In the genomic region with DNA sequence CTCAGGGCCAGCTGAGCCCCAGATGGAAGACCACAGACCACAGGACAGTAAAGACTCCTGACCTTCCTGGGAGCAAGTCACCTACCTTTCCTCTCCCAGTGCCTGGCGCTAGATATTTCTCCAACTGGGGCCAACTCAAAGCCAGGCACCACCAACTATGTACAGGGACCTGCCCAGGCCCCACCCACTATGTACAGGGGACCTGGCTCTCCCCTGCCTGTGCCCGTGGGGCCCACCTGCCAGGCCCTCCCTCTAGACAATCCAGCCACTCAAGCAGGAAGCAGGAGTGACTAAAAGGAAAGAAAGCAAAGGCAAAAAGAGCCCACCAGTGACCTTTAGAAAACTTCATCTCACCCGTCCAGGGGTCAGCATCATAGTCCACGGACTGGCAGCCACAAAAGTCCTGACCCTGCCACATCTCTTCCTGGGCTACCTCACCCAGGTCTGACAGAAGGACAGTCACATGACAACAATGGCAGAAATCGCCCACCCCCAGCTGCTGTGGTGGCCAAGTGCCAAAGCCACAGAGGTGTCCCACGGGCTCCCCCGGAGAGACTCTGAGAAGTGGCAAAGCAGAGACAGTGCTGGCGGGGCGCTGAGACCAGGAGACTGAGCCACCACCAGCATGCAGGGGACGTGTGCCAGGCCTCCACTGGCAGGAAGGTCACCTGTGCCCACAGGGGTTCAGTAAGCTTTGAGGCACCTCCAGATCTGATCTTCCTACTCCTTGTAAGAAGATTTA, we compare ENCODE assay signal across 16 mouse cellular contexts. TPM values are rescaled to one million over a fixed set of nuclear protein-coding genes. Genes with fewer than 3 reads are reported as not detected.
DNase-seq lines count a peak whose midpoint lies in the region; ATAC-seq and TF ChIP-seq lines count a peak whose summit lies in the region.
"Had no signal": no experiment of that assay in that cellular context is flagged by ENCODE, and none has a peak within 500 bp of the region (broad histone marks: within the 10 kb centered on the region; RNA-seq: fewer than 3 reads in every experiment).

No protein-coding gene starts in this region.

- ATAC-seq in hindbrain, postnatal 0 days: no peak
- no peak for ATAC-seq in intestine, embryonic 15.5 days
- no peak for ATAC-seq in monocyte, adult 5-6 weeks (replicated peaks; ENCODE audit: insufficient number of reproducible peaks, low FRiP score, low TSS enrichment, poor library complexity, severe bottlenecking)
- ATAC-seq in hindbrain, embryonic 12.5 days (ENCODE audit: low FRiP score): no peak
- ATAC-seq: hindbrain, embryonic 16.5 days had no signal

- H3K4me3 ChIP-seq in hindbrain, embryonic 10.5 days: no peak overlapping the region
- no peak overlapping the region for H3K4me3 ChIP-seq in hindbrain, postnatal 0 days (ENCODE audit: low read length)
- no peak overlapping the region for H3K4me3 ChIP-seq in intestine, embryonic 15.5 days (replicated peaks)
- H3K4me3 ChIP-seq in hindbrain, embryonic 12.5 days: no peak overlapping the region
- H3K4me3 ChIP-seq: limb, embryonic 12.5 days; liver, embryonic 15.5 days; neural tube, embryonic 12.5 days had no signal

- H3K27ac ChIP-seq in hindbrain, embryonic 10.5 days: peak overlapping the region; percentile 14
- no peak overlapping the region for H3K27ac ChIP-seq in hindbrain, postnatal 0 days
- peak overlapping the region; percentile 48 for H3K27ac ChIP-seq in intestine, embryonic 15.5 days
- no peak overlapping the region for H3K27ac ChIP-seq in hindbrain, embryonic 12.5 days
- H3K27ac ChIP-seq: limb, embryonic 12.5 days; liver, embryonic 15.5 days; neural tube, embryonic 12.5 days had no signal

- peaks cover 13% of the 10 kb centered on the region for H3K36me3 ChIP-seq in hindbrain, embryonic 10.5 days
- no peaks in the 10 kb centered on the region for H3K36me3 ChIP-seq in hindbrain, postnatal 0 days (ENCODE audit: insufficient read depth, low read length)
- no peaks in the 10 kb centered on the region for H3K36me3 ChIP-seq in intestine, embryonic 15.5 days
- H3K36me3 ChIP-seq in hindbrain, embryonic 12.5 days: no peaks in the 10 kb centered on the region
- H3K36me3 ChIP-seq: limb, embryonic 12.5 days; liver, embryonic 15.5 days; neural tube, embryonic 12.5 days had no signal

- H3K4me1 ChIP-seq in hindbrain, embryonic 10.5 days (replicated peaks): peaks cover 93% of the 10 kb centered on the region
- H3K4me1 ChIP-seq in hindbrain, postnatal 0 days (ENCODE audit: insufficient read depth, low read length): peaks cover 34% of the 10 kb centered on the region
- peaks cover 66% of the 10 kb centered on the region for H3K4me1 ChIP-seq in intestine, embryonic 15.5 days (replicated peaks)
- peaks cover 85% of the 10 kb centered on the region for H3K4me1 ChIP-seq in hindbrain, embryonic 12.5 days

- DNase-seq in cerebellum, adult 11-12 months: peak; percentile 77
- no peak for DNase-seq in cerebellum, postnatal 4 days (ENCODE audit: low spot score in 2 of 2)
- DNase-seq in hindbrain, embryonic 10.5 days (ENCODE audit: low spot score): no peak
- DNase-seq in hindbrain, postnatal 0 days (ENCODE audit: low spot score): no peak
- peak; percentile 31 for DNase-seq in brain, adult 2 months (ENCODE audit: low read depth, low spot score)
- DNase-seq: adrenal gland, postnatal 10 days; heart, adult 11 months; kidney, postnatal 4 days had no signal

- no peak overlapping the region for H3K9ac ChIP-seq in hindbrain, postnatal 0 days (replicated peaks; ENCODE audit: low read length)
- no peak overlapping the region for H3K9ac ChIP-seq in intestine, embryonic 15.5 days
- H3K9ac ChIP-seq in hindbrain, embryonic 12.5 days: no peak overlapping the region
- H3K9ac ChIP-seq: limb, embryonic 12.5 days; liver, embryonic 15.5 days; neural tube, embryonic 12.5 days had no signal

- H3K27me3 ChIP-seq in hindbrain, embryonic 10.5 days (ENCODE audit: insufficient read depth, poor library complexity, severe bottlenecking): no peaks in the 10 kb centered on the region
- H3K27me3 ChIP-seq in hindbrain, postnatal 0 days (ENCODE audit: insufficient read depth, low read length): no peaks in the 10 kb centered on the region
- no peaks in the 10 kb centered on the region for H3K27me3 ChIP-seq in intestine, embryonic 15.5 days (replicated peaks)
- H3K27me3 ChIP-seq in hindbrain, embryonic 12.5 days: no peaks in the 10 kb centered on the region
- H3K27me3 ChIP-seq: liver, embryonic 15.5 days; neural tube, embryonic 12.5 days had no signal

- TF ChIP-seq CTCF in hindbrain, postnatal 0 days (IDR thresholded peaks at IDR 0.05; ENCODE audit: low read depth): no peak

- 83% methylated on average over 10 of the region's 10 CpGs for WGBS in hindbrain, embryonic 10.5 days
- WGBS in hindbrain, postnatal 0 days: 65% methylated on average over 10 of the region's 10 CpGs
- WGBS in intestine, embryonic 15.5 days: 79% methylated on average over 10 of the region's 10 CpGs
- 85% methylated on average over 10 of the region's 10 CpGs for WGBS in hindbrain, embryonic 12.5 days

- no peaks in the 10 kb centered on the region for H3K9me3 ChIP-seq in hindbrain, embryonic 10.5 days
- no peaks in the 10 kb centered on the region for H3K9me3 ChIP-seq in hindbrain, postnatal 0 days (ENCODE audit: low read length)
- H3K9me3 ChIP-seq in intestine, embryonic 15.5 days: no peaks in the 10 kb centered on the region
- H3K9me3 ChIP-seq in hindbrain, embryonic 12.5 days (replicated peaks): no peaks in the 10 kb centered on the region
- H3K9me3 ChIP-seq: limb, embryonic 12.5 days; liver, embryonic 15.5 days; neural tube, embryonic 12.5 days had no signal

- H3K4me2 ChIP-seq in hindbrain, postnatal 0 days (ENCODE audit: low read depth, low read length): no peak overlapping the region
- no peak overlapping the region for H3K4me2 ChIP-seq in intestine, embryonic 15.5 days (replicated peaks)
- H3K4me2 ChIP-seq in hindbrain, embryonic 12.5 days (replicated peaks): no peak overlapping the region
- H3K4me2 ChIP-seq: limb, embryonic 12.5 days; liver, embryonic 15.5 days; midbrain, embryonic 11.5 days; neural tube, embryonic 12.5 days had no signal

RNA-seq across cellular contexts. Expression of gene Ccdc85c, which starts 28.3 kb away (rescaled TPM):
- polyA plus RNA-seq in hindbrain, embryonic 10.5 days (2016; fragmentation: Nextera tagmentation; extraction: Ambion mirVana): 14.3 and 16.0 TPM in 2 replicates
- 86.3 and 94.7 TPM in 2 replicates for total RNA-seq in hindbrain, postnatal 0 days (2014; rRNA removed)
- polyA plus RNA-seq in hindbrain, postnatal 0 days (2015; fragmentation: Nextera tagmentation; extraction: Ambion mirVana): 16.9 and 17.0 TPM in 2 replicates
- 8.7 and 9.3 TPM in 2 replicates for polyA plus RNA-seq in intestine, embryonic 15.5 days (2015; fragmentation: Nextera tagmentation; extraction: Ambion mirVana)
- total RNA-seq in monocyte, adult 5-6 weeks (2017): 0.32 to 1.4 TPM in 2 of 3 replicates, not detected in the other
- 15.2 and 16.3 TPM in 2 replicates for polyA plus RNA-seq in hindbrain, embryonic 12.5 days (2016; fragmentation: Nextera tagmentation; extraction: Ambion mirVana)

RNA-seq across cellular contexts. Expression of gene Hhipl1, which starts 59.1 kb away (rescaled TPM):
- 3.0 and 3.2 TPM in 2 replicates for polyA plus RNA-seq in hindbrain, embryonic 10.5 days (2016; fragmentation: Nextera tagmentation; extraction: Ambion mirVana)
- total RNA-seq in hindbrain, postnatal 0 days (2014; rRNA removed): 10.2 and 10.8 TPM in 2 replicates
- 2.8 and 3.2 TPM in 2 replicates for polyA plus RNA-seq in hindbrain, postnatal 0 days (2015; fragmentation: Nextera tagmentation; extraction: Ambion mirVana)
- polyA plus RNA-seq in intestine, embryonic 15.5 days (2015; fragmentation: Nextera tagmentation; extraction: Ambion mirVana): 0.55 and 0.69 TPM in 2 replicates
- not detected in 3 replicates for total RNA-seq in monocyte, adult 5-6 weeks (2017)
- polyA plus RNA-seq in hindbrain, embryonic 12.5 days (2016; fragmentation: Nextera tagmentation; extraction: Ambion mirVana): 2.4 and 2.7 TPM in 2 replicates

Comparison
In these comparisons a context has a peak if more than half of its experiments do, and no peak if none do; other contexts are left out.
1. DNase-seq: peak in cerebellum, adult 11-12 months (single experiment) and brain, adult 2 months (single experiment); none in cerebellum, postnatal 4 days (0 of 2), hindbrain, embryonic 10.5 days (single experiment) and hindbrain, postnatal 0 days (single experiment).
2. H3K27ac ChIP-seq: peak in hindbrain, embryonic 10.5 days (single experiment) and intestine, embryonic 15.5 days (single experiment); none in hindbrain, postnatal 0 days (single experiment) and hindbrain, embryonic 12.5 days (single experiment).